Mouse (Mus musculus) thymus, postnatal 14 days (tissue): ENCODE data around the gene Hectd2.
A peak's percentile ranks its signal among the peaks of the same experiment; 100 is the strongest.

Experiments
- DNase-seq: peaks from one replicate; pipeline ENCODE4 v3.0.0; 2021

Hectd2 gene

DNA sequence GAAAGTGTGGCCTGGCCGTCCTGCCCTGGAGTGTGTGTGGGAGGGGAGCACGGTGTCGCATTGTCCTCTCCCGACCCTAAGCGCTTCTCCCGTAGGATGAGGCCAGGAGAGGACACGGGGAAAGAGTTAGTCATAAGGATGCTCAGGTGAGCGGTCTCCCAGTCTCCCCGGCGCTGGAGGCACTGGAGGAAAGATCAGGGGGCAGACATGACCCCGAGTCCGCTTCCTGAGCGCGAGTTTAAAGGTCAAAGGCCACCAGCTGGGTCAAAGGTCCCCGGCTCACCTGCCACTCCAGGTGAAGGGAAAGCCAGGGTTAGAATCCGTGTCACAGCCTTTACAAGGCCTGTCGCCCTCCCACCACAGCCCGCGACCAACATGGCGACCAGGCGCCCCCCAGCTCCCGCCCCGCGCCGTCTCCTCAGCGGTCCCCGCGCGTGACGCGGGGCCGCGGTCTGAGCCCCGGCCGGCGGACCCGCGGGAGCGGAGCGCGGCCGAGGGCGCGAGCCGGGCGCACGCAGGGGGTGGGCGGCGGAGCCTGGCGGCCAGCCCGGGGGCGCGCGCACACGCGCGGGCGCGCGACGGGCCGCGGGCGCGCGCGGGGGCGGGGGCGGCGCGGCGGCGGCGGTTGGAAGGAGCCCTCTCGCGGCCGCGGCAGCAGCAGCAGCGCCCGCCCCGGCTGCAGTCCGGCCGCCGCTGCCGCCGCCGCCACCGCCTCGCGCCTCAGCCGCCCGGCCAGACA, at the start of gene Hectd2:
Gene Hectd2, plus strand, starts transcription at position 594 of the 739 bp plus-strand sequence.
- DNase-seq, result peak; percentile 65

- DNase-seq, result no peak
Measured at GRCm38 (mm10) chr19:36504716-36505115, 49.7 kb upstream of the Hectd2 start.

GRCm38 (mm10) chr19:36511305-36511704, 43.1 kb upstream of the Hectd2 start:
- no peak for DNase-seq

DNA sequence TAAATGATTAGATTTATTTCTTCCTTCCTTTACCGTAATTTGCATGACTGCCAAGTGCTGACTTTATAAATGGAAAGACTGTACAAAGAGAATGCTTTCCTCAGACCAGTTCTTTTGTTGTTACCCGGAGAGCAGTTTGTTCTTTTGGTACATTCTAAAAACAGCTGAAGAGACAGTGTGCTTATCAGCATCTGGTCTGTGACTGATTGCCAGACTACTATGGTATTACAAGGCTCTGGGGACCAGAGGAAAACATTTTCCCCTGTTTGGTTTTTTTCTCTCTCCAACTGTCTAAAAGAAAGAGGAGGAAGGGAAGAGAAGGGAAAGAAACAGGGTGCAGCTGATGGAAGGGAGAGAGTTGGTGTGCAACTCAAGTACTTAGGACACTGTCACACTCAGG, 36.0 kb upstream of the Hectd2 start:
- no peak for DNase-seq

- DNase-seq, result no peak
Measured at GRCm38 (mm10) chr19:36521568-36521967, 32.9 kb upstream of the Hectd2 start.

- DNase-seq, result peak; percentile 33
Measured at GRCm38 (mm10) chr19:36522558-36523195, 31.8 kb upstream of the Hectd2 start.

DNA sequence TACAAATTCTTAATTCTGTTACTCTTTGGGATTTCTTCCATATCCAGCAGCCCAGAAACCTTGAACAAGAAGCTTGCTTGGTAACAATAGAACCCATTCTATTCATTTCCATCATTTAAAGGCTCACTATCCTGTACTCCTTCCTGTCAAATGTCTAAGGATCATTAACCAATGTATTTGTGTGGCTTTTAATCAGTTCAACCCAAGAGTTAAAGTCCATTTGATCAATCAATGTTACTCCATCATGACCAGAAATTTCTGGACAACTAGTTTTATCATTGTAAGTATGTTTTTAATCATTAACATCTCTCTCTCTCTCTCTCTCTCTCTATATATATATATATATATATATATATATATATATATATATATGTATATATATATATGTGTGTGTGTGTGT, 29.4 kb upstream of the Hectd2 start:
- DNase-seq, result no peak

- DNase-seq, result peak; percentile 60
Measured at GRCm38 (mm10) chr19:36533082-36533481, 21.4 kb upstream of the Hectd2 start.

DNA sequence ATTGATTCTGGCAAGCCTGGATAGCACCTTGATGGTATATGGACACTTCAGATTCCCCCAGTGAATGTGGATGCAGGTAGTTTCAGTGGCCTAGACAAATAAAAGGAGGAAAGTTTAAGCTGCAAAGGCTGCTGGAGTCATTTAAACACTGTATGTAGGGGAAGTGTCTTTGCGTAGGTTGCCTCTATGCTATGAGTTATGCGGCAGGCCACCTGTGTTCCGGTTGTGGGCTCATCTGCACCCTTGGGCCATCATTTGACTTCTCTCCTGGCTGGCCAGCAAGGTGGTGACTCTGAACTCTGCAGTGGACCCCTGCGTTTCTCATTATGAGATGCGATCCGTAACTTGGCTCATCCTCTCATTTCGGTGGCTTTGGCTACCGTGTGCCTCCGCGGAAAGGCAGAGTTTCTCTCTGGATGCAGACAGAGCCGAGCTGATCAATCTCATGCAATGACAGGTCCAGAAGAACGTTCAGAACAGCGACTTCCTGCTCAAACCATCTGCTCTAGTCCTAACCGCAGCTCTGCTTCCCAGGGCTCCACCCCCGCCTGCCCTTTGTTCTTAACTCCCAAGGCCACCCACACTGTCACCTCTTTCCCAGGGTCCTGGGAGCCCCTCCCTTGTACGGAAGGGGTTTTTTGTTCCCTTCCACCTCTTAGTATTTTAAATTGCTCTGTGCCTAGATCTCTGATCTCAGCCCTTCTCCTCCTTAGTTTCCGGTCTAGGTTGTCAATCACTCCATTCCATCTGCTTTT, 20.3 kb upstream of the Hectd2 start:
- peak; percentile 60 for DNase-seq

DNA sequence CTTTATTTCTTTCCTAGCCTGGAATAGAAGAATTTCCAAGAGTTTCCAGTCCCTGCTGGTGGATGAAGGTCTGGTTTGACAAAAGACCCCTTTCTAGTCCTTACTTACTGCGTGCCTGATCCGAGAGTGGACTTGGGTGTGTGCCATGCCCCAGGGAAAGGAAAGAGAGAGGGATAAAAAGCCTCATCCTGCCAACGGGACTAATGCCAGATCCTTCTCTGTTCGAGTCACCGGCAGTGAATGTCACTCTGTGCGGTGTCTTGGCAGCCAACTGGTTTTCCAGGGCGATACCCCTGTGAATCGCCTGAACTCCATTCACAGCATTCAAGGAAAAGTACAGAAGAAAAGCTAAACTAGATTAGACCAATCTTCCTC, 19.7 kb upstream of the Hectd2 start:
- DNase-seq, result no peak

DNA sequence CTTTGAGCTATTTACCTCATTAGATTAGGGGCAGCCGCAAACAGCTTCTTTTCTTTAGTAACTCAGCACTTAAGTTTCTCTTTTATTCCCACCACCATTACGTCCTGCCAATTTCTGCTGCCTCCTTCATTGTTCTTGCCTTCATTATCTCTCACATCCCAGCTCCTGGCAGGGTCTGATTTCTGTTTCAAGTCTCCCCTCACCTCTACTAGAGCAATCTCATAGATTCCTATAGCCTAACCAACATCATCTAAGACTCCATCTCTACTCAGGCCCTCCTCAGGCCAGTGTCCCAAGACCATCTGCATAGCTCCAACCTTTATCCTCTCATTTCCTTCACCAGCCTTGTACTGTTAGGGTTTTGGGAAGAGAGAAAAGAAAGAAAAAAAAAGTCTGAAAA, 19.3 kb upstream of the Hectd2 start:
- no peak for DNase-seq

DNA sequence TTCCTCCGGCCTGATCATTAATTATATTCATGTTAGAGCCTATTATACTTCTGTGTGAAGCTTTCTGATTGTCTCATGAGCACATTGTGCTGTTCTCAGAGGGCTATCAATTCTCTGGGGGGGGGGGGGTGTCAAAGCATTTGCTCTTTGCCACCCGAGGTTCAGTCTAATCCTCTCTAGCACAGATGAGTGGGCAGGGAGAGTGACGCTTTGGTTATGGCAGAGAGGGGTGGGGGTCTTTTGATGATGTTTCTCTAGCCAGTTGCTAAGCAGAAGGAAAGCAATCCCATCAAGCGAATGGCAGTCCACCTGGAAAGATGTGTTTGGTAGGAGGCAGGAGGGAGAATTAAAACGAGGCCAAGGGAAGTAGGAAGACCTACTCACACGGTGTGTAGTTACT, 18.6 kb upstream of the Hectd2 start:
- DNase-seq, result no peak

DNA sequence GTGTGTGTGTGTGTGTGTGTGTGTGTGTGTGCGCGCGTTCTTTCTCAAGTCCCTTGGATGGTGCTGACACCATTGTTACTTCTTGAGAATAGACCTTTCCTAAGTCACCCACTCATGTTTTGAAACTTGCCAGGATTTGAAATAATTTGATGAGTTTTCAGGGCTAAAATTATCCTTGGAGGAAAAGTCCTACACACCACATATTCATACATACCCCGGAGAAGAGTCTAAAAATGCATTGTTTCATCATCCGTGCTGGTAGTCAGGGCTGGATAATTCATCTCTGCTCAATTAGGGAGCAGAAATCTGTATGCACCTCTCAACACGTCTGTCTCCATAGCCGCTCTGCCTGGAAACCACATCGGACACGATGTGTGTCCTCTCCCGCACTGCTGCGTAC, 17.5 kb upstream of the Hectd2 start:
- DNase-seq, result no peak

- peak; percentile 56 for DNase-seq
Measured at GRCm38 (mm10) chr19:36538528-36538927, 15.9 kb upstream of the Hectd2 start.

DNA sequence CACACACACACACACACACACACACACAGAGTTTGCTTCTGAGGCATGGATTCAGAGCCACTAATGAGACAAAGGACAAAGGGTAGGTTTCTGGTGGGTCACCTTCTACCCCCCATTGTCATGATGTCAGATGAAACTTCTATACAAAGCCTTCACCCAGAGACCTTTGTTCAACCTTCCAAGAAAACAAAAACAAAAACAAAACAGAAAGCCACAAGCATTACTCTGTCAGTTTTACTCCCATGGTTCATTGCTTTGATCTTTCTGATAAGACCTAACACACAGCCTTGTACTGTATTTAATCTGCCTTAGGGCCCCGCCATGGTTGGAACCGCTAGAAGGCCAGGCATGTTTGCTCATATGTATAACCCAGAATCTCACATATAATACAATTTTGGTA, 15.1 kb upstream of the Hectd2 start:
- no peak for DNase-seq

- DNase-seq, result no peak
Measured at GRCm38 (mm10) chr19:36540012-36540606, 14.3 kb upstream of the Hectd2 start.

- DNase-seq, result no peak
Measured at GRCm38 (mm10) chr19:36540776-36541175, 13.7 kb upstream of the Hectd2 start.

- DNase-seq, result no peak
Measured at GRCm38 (mm10) chr19:36553561-36554045, 836 bp upstream of the Hectd2 start.

DNA sequence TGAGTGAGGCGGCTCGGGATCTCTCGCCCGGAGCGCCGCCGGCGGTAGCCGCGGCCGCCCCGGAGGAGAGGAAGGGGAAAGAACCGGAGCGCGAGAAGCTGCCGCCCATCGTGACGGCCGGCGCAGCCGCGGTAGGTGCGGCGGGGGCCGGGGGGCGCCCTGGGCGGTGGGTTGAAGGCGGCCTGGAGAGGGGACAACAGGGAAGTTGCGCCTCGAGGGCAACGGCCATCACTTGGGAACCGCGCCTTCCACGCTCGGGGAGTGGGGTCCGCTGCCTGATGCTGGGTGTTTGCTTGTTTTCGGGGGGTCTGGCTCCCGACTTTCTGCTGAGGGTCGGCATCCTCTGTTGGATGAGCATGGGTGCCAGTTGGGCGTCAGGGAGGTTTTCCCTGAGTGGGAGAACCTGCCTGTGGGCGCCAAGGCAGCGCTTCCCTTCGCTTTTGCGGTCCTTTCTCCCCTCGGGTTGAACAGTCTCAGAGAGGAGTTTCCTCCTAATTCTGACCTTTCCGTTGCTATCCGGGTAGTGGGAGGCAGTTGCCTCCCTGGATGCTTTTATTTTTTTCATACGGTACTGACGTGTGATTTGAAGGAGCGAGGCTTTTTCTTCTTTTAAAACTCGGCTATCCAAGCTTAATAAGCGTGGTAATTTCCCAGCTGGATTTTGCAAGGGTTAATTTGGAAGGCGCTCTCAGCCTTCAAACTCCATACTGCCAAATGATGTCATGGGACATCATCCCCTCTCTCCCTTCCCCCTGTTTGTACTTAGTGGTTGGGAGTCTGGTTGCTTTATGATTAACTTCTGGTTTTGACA, 551 bp downstream of the Hectd2 start:
- DNase-seq, result peak; percentile 59

DNA sequence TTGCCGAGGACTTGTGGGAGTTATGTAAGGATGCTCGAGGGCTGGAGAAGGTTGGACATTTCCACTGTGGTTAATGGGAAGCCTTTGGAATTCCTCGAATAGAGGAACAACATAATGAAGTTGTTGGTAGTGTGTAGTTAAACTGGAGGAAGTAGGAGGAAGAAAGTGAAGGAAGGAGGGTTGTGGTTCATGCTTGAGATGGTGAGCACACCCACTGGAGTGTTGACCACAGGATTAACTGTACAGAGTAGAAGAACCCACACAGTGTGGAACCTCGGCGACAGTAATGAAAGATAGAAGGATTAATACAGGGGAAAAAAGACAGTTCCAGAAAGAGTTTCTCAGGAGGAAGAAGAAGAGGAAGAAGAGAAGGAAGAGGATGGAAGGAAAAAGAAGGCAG, 4.9 kb downstream of the Hectd2 start:
- no peak for DNase-seq

GRCm38 (mm10) chr19:36560160-36560559, 5.7 kb downstream of the Hectd2 start:
- DNase-seq, result peak; percentile 45

- DNase-seq, result no peak
Measured at GRCm38 (mm10) chr19:36561171-36561570, 6.7 kb downstream of the Hectd2 start.

GRCm38 (mm10) chr19:36564396-36564795, 10.0 kb downstream of the Hectd2 start:
- DNase-seq, result no peak
